Mouse (Mus musculus) heart, adult 2 months (tissue): Measurements from ENCODE around the gene Cpt1b.

Source experiments
- CTCF ChIP-seq: fragments of 200-600 bp; IDR thresholded peaks from 2 replicates; pipeline ENCODE4 v1.8.1; 2022; ENCODE audit warnings: antibody characterized with exemption, mild to moderate bottlenecking, moderate library complexity
- POLR2A ChIP-seq: fragments of 200-500 bp; IDR thresholded peaks from 2 replicates; pipeline ENCODE4 v1.6.1; 2011; ENCODE audit warnings: mild to moderate bottlenecking, low read depth, low read length, control low read depth; ENCODE audit not compliant: insufficient read depth

DNA sequence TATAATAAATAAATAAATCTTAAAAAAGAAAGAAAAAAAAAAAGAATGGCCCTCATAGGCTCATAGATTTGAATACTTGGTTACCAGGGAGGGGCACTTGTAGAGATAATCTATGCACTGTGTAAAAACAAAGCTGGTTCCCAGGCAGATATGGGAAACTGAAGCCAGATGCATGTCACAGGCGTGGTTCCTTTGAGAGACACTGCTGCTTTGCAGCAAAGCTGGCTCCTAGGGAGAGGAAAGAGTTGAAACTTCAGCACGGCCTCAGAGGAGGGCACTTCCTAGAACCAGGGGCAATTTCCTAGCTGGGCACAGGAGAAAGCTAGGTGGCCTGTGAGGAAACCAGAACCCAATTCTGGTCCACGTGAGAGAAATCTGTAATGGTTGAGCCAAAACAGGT, 8.5 kb upstream of the Cpt1b start:
- no peak for TF ChIP-seq CTCF
- TF ChIP-seq POLR2A, result no peak
